Mouse (Mus musculus) monocyte, adult 2 months (primary cell): Measurements from ENCODE around the gene Cbfb.
A peak's percentile ranks its signal among the peaks of the same experiment; 100 is the strongest.
"Not testable (repeated sequence)": the region's sequence is repeated elsewhere in the genome, so short reads cannot be mapped to it uniquely, and the experiment has no call there.

Source experiments
- DNase-seq, 2 experiments: peaks; one replicate each; pipeline ENCODE4 v3.0.0; 2022; ENCODE audit warnings: low spot score in 2 of 2, low read depth in 1 of 2

The Cbfb gene

DNA sequence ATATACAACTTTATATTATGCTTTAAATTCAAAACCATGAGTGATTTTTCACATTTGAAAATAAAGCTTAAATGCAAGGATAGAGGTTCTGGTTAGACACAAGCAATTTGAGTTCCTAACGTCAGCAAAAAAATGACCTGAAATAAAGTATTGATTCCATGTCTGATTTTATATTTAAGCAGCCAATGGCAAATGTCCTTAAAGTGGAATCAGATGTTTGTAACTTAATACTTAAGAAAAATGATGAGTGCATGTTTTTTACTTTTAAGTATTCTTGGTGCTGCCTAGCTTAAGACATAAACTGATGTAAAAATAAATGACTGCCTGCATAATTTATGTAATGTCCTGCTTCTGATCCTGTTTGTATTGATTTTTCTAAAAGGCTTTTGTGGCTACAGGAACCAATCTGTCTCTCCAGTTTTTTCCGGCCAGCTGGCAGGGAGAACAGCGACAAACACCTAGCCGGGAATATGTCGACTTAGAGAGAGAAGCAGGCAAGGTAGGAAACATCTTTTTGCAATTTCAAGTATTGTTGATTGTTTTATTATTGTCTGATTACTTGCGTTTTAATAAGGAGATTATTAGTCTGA, 7.8 kb downstream of the Cbfb start:
- DNase-seq = no peak

DNA sequence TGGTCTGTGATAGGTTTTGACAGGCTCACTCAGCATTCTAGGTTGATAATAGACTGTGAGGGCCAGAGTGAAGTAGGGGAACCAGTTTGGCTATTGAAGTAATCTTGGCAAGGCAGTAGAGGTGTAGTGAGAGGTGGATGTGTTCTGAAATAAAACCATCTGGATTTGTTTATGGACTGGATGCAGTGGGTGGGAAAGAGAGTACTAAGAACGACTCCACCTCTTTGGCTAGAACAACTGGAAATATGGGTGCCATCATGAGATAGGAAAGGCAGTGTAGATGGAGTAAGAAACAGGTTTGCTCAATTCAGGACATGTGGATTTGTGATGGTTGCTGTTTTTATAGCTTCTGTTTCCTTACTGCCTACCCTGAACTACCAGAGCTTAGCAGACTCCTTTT, 11.7 kb downstream of the Cbfb start:
- no peak for DNase-seq

DNA sequence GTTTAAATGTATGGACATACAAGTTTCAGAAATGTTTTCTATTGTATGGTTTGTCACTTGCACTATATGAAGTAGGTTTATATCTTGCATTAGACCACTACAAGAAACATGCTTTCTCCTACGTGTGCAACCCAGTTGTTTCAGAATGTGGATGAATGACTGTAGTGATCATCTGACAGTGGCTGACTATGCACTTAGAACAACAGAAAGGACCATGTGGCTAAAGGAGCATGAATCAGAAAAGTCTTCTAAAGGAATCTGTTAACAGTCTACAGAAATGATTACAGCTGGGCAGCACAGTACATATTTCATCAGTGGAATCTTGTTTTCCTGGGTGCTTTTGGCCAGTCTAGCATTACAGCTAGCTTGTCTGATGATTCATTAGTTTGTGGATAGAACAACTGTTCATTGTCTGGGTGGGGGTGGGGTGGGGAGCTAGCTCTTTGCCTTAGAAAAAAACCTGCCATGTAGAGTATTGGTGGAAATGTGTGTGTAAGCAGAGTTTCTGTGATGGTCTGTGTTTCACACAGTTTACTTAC, 16.1 kb downstream of the Cbfb start:
- no peak for DNase-seq

GRCm38 (mm10) chr8:105192182-105192581, 21.7 kb downstream of the Cbfb start:
- DNase-seq = no peak

GRCm38 (mm10) chr8:105205748-105206147, 35.3 kb downstream of the Cbfb start:
- no peak for DNase-seq

DNA sequence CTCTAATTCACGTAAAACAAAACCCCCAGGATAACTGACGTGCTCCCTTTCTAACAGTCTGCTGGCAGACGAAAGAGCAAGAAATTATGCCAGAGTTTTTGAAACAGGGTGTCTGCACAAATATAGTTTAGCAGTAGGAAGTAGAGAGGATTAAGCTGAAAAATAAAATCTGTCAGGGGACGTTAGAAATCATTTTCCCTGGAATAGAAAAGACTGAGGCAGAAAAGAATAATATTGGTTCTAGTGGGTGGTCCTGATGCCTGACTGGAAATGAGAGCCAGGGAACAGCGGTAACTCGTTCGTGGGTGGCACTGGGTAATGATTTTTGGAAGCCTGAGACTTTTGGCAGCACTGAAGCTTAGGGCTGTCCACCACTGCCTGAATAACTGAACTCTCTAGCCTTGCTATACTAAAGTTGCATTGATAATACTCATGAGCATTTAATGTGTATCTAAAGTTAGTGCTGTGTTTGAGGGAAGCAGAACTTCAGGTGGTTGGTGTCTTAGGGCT, 36.3 kb downstream of the Cbfb start:
- DNase-seq = no peak

GRCm38 (mm10) chr8:105207675-105208273, 37.3 kb downstream of the Cbfb start:
- DNase-seq = no peak

DNA sequence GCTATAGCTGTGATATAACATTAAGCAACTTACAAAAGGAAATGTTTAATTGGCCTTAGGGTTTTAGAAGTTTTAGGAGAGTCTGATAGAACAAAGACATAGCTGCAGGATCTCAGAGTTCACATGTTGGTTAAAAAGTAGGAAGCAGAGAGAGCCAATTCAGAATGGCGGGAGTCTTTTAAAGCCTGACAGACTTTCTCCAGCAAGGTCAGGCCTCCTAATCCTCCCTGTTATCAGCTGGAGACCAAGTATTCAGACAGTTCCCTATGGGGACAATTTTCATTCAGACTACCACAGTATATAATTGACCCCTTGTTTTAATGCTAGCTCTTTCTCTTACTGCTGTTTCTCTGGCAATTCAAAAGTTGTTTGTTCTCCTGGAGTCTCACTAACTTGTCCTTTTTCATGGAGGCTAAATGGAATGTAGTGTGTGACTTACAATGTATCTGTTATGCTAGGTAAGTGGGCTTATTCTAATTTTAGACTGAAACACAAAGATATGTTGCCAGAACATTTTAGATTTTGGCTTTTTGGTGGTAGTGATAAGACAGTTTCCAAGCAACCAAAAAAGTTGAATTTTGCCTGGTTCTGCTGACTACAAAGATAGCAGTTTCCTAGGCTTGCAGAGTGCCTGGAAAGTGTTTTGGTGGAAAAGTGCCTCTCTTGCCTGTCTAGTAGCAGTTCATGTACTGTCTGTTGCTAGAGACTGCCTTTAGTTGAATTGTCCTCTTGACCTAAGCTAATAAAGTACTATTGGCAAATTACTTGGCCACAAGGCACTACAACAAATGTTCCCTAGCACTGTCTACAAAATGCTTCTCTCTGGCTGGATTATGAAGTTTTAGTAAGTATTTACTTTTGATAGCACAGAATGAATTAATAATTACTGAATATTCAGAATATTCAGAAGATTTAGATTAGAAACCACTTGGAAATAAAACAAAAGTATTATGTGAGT, 39.0 kb downstream of the Cbfb start:
- no peak for DNase-seq

DNA sequence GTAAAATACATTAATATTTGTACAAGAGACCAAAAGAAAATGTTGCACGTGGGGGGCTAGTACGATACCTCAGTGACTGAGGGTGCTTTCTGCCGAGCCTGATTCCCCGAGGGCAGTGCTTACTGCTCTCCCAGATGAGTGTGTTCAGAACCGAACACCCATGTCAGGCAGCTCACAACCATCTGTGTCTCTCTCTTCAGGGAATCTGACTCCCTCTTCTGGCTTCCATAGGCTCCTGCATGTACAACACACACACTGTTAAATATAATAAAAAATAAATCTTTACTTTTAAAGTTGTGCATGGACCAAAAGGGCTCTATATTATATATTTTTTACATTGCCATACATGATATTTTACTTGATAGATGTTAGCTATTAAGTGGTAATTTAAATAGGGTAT, 43.6 kb downstream of the Cbfb start:
- no peak for DNase-seq

- DNase-seq = no peak
Measured at GRCm38 (mm10) chr8:105217926-105218522, 47.5 kb downstream of the Cbfb start.

DNA sequence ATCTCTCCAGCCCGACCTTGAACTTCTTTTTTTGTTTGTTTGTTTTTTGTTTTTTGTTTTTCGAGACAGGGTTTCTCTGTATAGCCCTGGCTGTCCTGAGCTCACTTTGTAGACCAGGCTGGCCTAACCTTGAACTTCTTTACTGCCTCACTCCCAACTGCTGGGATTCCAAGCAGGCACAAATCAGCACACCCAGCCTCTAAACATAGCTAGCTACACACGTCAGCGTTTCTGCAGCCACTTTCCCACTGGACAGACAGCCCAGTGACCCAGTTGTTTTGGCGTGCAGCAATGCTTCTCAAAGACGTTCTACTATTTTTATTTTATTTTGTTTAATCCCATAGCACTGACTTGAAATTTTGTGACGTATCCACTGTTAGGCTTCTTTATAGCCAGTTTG, 53.4 kb downstream of the Cbfb start:
- DNase-seq = no peak

DNA sequence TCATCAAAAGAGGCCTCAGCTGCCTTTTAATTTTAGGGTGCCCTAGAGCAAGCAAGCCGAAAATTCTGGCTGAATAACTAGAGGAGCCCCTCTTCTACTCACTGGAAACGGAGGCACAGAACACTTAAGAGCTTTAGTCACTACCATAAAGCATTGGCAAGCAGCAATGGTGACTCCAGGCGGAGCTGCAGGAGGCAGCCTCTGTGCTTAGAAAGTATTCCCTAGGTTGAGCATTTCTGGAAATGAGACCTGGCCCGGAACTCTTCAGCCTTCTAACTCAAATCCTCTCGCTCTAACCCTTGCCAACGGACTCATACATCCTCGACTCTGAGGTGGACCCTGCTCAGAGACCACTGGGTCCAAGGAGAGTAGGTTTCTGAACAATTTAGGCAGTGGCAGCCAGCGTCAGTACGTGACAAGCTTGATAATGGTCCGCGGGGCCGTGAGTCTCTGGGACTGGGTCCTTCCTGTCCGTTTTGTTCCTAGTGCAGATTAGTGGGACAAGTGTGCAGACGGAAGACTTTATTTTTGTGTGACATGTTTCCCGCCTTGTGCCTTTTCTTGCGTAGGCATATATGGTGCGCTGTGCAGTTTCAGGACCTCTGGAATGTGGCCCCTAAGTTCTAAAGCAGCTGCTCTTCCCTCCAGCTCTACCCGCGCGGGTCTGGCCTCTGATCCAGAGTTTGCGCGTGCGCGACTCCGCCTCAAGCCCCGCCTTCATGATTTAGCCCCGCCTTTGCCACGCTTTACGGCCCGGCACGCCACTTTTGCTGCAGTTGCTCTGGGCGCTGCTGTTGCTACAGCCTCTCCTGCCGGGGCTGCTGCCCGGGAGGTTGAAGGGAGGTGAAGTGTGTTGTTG, 54.2 kb downstream of the Cbfb start, which contains the start of gene D230025D16Rik:
TSS of gene D230025D16Rik (plus strand) at position 733 of the 859 bp plus-strand sequence.
- DNase-seq = peak; percentile 79 to 91

GRCm38 (mm10) chr8:105225272-105225593, 54.8 kb downstream of the Cbfb start:
- no peak for DNase-seq

GRCm38 (mm10) chr8:105225917-105226316, 55.4 kb downstream of the Cbfb start:
- no peak for DNase-seq

DNA sequence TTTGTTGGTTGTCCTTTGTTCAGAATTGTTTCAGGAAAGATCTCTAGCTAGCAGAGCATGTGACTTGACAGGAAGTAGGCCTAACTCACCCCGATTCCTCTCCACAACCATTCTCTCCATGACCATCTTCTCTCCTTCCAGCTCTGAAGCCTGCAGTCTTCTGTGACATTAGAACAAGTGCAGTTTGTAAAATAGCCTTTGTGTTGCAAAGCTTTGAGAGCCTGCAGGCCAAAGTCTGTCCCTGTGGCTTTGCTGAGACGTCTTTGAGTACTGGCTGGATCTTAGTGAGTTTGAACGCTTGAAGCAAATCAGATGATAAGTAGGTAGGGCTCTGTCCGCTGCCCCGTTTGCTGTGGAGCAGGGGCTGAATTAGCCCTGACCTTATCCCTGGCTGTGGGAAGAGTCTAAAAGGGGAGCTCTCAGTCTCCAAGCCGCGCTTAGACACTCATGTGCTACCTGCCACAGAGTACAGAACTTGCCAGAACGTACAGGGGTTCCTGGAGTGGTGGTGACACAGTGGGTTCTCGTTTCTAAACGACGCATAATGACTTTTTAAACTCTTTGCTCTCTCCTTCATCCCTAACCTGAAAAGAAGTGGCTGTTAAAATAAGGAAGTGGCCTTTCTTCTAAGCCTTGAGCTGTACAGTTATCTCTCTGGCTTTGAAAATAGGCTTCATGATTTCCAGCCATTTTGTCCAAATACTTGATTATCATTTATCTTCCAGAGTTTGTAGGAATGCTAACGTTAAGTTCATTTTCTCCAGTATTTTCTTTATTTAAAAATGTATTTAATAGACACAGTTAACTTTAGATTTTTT, 61.2 kb downstream of the Cbfb start:
- no peak for DNase-seq

DNA sequence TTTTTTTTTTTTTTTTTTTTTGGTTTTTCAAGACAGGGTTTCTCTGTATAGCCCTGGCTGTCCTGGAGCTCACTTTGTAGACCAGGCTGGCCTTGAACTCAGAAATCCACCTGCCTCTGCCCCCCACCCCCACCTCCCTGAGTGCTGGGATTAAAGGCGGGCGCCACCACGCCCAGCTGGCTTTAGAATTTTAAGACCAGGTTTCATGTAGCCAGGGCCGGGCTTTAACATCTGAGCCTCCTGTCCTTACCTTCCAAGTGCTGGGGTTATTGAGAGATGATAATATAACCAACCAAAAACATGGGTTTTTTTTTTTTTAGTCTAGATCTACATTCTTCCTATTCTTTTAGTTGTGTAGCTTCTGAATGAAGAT, 61.8 kb downstream of the Cbfb start:
- DNase-seq = not testable (repeated sequence)

DNA sequence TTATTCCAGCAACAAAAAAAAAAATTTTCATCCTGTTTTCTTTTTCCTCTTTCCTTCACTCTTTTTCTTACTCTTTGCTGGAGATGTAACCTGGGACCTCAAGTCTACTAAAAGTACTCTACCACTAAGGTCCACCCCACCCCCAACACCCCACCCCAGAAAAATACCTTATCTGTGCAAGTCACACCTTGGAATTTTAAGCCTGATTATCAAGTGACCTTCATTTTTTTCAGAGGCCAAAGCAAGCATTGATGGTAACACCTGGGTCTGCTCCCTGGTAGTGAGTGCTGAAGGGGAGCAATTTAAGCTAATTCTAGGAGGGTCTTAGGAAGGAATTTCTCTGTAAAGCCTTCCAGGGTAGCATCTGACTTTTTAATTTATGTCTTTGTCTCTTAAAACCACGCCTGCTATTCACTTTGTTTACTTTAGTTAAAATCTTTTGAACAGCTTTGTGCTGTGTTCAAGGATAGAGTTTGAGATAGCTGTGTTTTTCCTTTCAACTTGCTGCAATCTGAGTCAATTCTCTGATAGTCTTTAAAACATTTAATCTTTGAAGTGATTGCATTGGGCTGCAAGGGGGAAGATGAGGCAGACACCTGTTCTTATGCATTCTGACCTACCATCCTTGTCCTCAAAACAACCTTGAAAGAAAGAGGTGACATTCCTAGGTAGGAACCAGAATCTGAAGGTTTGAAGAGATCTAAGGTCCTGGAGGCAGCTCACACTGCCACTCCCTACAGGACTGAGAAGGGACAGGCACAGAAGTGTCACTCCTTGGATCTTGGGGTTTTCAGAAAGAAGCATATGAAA, 62.9 kb downstream of the Cbfb start:
- DNase-seq = no peak

DNA sequence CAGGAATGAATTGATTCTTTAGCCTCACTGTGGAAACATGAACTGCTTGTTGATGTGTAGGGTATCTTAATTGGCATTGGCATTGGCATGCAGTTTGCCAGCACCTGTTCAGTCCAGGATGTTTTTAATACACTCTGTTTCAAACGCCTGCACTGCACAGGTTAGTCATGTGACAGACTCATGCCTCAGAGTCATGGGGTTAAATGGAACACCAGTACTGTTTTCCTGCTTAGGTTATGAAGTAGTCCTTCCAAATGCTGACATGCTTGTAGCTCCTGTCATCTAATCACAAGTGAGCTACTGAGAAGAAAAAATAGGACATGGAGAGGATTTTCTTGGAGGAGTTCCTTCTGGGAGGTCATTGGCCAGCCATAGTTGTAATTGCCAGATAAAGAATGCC, 64.7 kb downstream of the Cbfb start:
- DNase-seq = no peak
